Mouse (Mus musculus) adrenal gland, postnatal 14 days (tissue): ENCODE data around the gene Dcaf12l1. TPM values are rescaled to one million over a fixed set of nuclear protein-coding genes. Genes with fewer than 3 reads are reported as not detected.
A peak's percentile ranks its signal among the peaks of the same experiment; 100 is the strongest.
"Not testable (repeated sequence)": the region's sequence is repeated elsewhere in the genome, so short reads cannot be mapped to it uniquely, and the experiment has no call there.

Experiments used
- DNase-seq: peaks from one replicate; pipeline ENCODE4 v3.0.0; 2021; ENCODE audit warnings: mixed read lengths
- long read RNA-seq, 2 experiments: library from polyadenylated mRNA; stranded (forward); transcript quantifications; one replicate each; pipeline ENCODE4 v2.0.0; 2021
- total RNA-seq: library from RNA; stranded (reverse); gene quantifications from 2 replicates; pipeline ENCODE4 v1.2.3, GENCODE M21; 2021

Gene Dcaf12l1
- total RNA-seq = 3.4 and 3.8 TPM in 2 replicates
- long read RNA-seq, experiment 1, transcript Dcaf12l1-201 (2 exons, 3,509 nt) = major isoform, 5 of 11 reads
- long read RNA-seq, experiment 1, partial matches to known transcripts = 0 of 11 reads
- long read RNA-seq, experiment 1, other reads (novel, unspliced or antisense) = 4 of 11 reads
- long read RNA-seq, experiment 2, transcript Dcaf12l1-201 (2 exons, 3,509 nt) = major isoform, 5 of 7 reads
- long read RNA-seq, experiment 2, partial matches to known transcripts = 0 of 7 reads
- long read RNA-seq, experiment 2, other reads (novel, unspliced or antisense) = 0 of 7 reads

DNA sequence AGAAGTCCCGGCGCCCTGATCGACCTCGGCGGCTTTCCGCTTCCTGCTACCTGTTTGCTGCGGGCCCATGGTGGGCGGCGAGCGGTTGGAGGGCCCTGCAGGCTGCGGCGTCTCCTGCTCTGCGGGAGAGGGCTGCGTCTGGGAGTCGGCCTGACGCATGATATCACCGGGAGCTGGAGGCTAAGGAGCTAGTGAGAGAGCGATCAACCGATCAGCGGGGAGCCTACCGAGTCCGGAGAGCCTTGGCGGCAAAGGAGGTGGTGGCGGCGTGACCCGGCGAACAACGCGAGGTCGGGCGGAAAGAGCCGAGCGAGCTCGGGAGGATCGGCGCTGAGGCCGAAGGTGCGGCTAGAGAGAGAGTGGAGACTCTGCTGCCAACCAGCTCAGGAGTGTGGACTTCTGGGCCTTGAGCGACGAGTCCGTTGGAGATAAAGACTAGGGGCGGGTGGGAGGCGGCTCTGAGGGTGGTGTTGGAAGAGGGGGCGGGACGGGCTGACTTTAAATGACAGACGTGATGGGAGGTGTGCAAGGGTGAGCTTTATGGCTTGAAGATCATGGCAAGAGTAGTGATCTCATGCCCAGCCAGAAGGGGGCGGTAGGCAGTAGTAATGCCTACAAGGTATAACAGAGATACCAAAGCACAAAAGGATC is at the start of gene Dcaf12l1:
Dcaf12l1 (minus strand) TSS at position 437 of the 651 bp plus-strand sequence.
- DNase-seq = peak; percentile 81

DNA sequence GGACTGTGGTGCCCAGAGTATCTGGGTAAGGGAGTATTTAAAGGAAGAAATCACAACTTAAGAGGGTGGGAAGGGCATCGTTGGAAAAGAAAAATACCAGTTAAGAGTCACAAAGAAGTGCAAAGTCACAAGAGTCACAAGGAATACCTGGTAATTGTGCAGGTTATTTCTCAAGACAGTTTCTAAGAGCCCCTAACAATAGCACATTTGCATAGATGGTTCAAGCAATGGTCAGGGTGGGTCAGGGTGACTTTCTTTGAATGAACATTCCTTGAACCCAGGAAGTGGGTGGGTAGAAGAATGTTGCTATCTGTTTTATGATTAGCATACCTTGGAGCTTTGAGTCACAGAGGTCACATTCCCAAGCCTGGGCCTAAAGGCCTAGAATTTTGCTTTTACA is 19.4 kb upstream of the Dcaf12l1 start:
- DNase-seq = not testable (repeated sequence)

DNA sequence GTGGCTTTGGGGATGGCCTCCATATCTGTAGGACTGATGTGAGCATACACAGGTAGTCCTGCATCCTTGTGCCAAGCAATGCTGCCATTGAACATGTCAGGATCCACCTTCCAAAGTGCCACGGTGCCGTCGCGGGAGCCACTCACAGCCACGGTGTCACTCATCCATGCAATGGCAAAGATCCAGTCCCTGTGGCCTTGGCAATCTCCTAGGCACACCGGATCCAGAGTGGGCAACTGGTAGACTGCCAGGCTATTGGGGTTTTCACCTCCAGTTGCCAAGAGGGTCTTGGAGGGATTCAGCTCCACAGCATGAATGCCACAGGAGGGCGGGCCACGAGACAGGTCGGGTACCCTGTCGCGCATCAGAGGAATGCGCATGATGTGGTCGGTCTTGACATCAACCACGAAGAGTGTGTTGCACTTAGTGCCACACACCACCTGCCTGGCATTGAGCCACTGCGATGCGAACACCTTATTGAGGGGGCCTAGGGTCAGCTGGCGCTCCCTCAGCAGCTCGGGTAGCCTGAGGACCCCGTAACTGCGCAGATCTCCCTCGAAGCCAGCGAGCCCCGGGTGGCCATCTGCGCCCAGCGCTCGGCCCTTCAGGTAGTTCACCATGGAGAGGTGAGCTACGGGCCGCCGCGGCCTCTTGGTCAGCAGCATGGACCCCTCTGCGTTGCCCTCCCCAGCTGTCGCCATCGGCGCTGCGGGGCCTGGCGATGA is 799 bp downstream of the Dcaf12l1 start:
- DNase-seq = peak; percentile 4
